Mouse (Mus musculus): Measurements from ENCODE around the gene Zc3h12a. TPM values are rescaled to one million over a fixed set of nuclear protein-coding genes. Genes with fewer than 3 reads are reported as not detected.

The Zc3h12a gene
- total and polyA plus RNA-seq, 3 experiments: 0.92 to 3.3 TPM; not detected in 1

DNA sequence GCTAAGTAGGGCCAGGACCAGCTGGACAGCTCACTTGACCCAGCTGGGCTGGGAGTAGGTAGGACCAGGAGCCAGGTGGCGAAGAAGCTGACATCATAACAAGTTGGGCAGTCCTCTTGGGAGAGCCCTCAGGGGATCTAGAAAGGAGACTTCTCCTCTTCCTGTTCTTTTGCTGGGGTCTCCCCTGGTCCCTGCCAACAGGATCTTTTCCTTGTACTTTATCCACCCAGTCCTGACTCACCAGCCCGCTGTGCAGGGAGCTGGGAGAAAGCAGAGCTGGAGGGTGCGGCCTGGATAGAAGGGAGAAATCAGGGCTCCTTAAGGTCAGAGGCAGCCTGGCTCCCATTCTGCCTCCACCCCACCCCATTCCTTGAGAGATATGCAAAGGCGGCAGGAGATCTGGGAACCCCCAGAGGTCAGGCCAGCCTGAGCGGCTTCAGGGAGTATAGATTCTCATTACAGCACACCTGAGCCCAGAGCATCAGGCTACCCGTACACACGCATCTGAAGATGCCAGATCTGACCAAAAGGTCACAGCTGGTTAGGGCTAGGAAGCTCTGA, 2.2 kb downstream of the Zc3h12a start:
- no peaks in the 10 kb centered on the region for H3K36me3 ChIP-seq (ENCODE audit: control insufficient read depth in 1 of 2, insufficient read depth in 2 of 2, low read length in 2 of 2)
- DNase-seq (ENCODE audit: low read depth, low spot score): no peak
- no peak overlapping the region for H3K4me3 ChIP-seq (ENCODE audit: control insufficient read depth in 1 of 2, insufficient read depth in 1 of 2, low read depth in 2 of 2, low read length in 2 of 2)
- H3K79me2 ChIP-seq (ENCODE audit: control insufficient read depth, insufficient read depth, low read length, poor library complexity): no peaks in the 10 kb centered on the region; the same call in 1 of the 2 replicates
- H3K4me1 ChIP-seq (ENCODE audit: control insufficient read depth in 1 of 2, insufficient read depth in 2 of 2, low read length in 2 of 2): peaks cover 0 to 4% of the 10 kb centered on the region in 2 experiments; a peak in 1 of 4 replicates
- H3K27me3 ChIP-seq (ENCODE audit: control insufficient read depth in 1 of 2, insufficient read depth in 2 of 2, low read length in 2 of 2): no peaks in the 10 kb centered on the region
- no peaks in the 10 kb centered on the region for H3K9me3 ChIP-seq (replicated peaks; ENCODE audit: insufficient read depth, low read length)
- TF ChIP-seq NRF1 (IDR thresholded peaks at IDR 0.05; ENCODE audit: insufficient read depth, low read depth, low read length, poor library complexity, severe bottlenecking) (no peak), ZKSCAN1 (IDR thresholded peaks at IDR 0.05; ENCODE audit: low read depth, low read length) (no peak), CHD1 (IDR thresholded peaks at IDR 0.05; ENCODE audit: low read depth, low read length) (no peak), GABPA (IDR thresholded peaks at IDR 0.05; ENCODE audit: low read depth, low read length) (no peak), CTCF (IDR thresholded peaks at IDR 0.05 in 2 of 3, conservative IDR thresholded peaks at IDR 0.05 in 1 of 3; ENCODE audit: control insufficient read depth in 1 of 3, insufficient read depth in 1 of 3, low read depth in 2 of 3, low read length in 3 of 3, poor library complexity in 1 of 3, severe bottlenecking in 1 of 3) (no peak), POLR2AphosphoS5 (IDR thresholded peaks at IDR 0.05; ENCODE audit: borderline replicate concordance, low read depth, low read length) (no peak), CHD2 (IDR thresholded peaks at IDR 0.05; ENCODE audit: low read length) (no peak), BHLHE40 (IDR thresholded peaks at IDR 0.05; ENCODE audit: borderline replicate concordance, low read depth, low read length) (no peak), MAX (IDR thresholded peaks at IDR 0.05; ENCODE audit: low read length) (no peak), MYC (IDR thresholded peaks at IDR 0.05; ENCODE audit: low read depth, low read length) (no peak), TAL1 (IDR thresholded peaks at IDR 0.05; ENCODE audit: low read length) (no peak), MEF2A (IDR thresholded peaks at IDR 0.05; ENCODE audit: extremely low read depth, insufficient replicate concordance, low read depth, low read length, poor library complexity, severe bottlenecking) (no peak), MXI1 (IDR thresholded peaks at IDR 0.05; ENCODE audit: low read depth, low read length) (no peak), ZMIZ1 (IDR thresholded peaks at IDR 0.05; ENCODE audit: low read depth, low read length) (no peak), GATA1 (IDR thresholded peaks at IDR 0.05; ENCODE audit: low read depth, low read length) (no peak), TBP (IDR thresholded peaks at IDR 0.05; ENCODE audit: low read depth, low read length) (no peak)
- no peak overlapping the region for H3K27ac ChIP-seq (ENCODE audit: control insufficient read depth, low read depth, low read length)
- H3K9ac ChIP-seq (ENCODE audit: control insufficient read depth, low read depth, low read length, poor library complexity, severe bottlenecking): no peak overlapping the region

DNA sequence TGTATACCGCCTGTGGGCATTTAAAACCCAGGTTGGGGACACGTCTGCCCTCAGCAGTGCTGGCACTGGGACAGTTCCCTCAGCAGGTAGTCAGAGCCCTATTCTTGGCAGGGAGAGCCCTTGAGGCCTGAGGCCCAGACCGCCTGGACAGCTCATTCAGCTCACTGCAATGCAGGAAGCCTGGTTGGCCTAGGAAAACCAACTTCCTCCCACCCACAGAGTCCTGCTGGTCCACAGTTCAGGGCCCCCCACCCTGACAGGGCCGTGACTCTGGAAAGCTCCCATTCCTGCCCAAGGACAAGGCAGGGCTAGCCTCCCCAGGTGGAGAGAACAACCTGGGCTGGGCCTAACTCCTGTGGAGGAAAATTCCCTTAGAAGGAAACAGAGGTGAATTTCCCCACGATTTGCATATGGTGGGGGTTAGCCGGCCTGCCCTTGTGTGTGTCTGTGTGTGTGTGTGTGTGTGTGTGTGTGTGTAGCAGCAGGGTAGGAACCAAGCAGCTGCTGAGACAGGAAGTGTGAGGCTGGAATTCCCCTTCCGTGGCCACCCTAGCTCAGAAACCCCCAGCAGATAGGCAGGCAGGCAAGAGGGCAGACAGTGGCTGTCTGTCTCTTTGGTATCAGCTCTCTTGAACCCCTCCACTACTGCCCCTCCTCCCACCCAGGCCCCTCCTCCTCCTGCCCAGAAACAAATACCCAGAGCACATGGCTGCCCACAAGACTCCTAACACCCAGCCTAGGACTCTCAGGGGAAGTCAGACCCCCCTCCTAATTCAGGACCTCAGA, 3.0 kb downstream of the Zc3h12a start:
- DNase-seq (ENCODE audit: low read depth, low spot score): no peak
- H3K4me1 ChIP-seq (ENCODE audit: control insufficient read depth in 1 of 2, insufficient read depth in 2 of 2, low read length in 2 of 2): peaks cover 0 to 4% of the 10 kb centered on the region in 2 experiments; a peak in 1 of 4 replicates
- H3K79me2 ChIP-seq (ENCODE audit: control insufficient read depth, insufficient read depth, low read length, poor library complexity): no peaks in the 10 kb centered on the region; the same call in 1 of the 2 replicates
- H3K4me3 ChIP-seq (ENCODE audit: control insufficient read depth in 1 of 2, insufficient read depth in 1 of 2, low read depth in 2 of 2, low read length in 2 of 2): no peak overlapping the region
- no peaks in the 10 kb centered on the region for H3K27me3 ChIP-seq (ENCODE audit: control insufficient read depth in 1 of 2, insufficient read depth in 2 of 2, low read length in 2 of 2)
- no peaks in the 10 kb centered on the region for H3K9me3 ChIP-seq (replicated peaks; ENCODE audit: insufficient read depth, low read length)
- no peaks in the 10 kb centered on the region for H3K36me3 ChIP-seq (ENCODE audit: control insufficient read depth in 1 of 2, insufficient read depth in 2 of 2, low read length in 2 of 2)
- H3K9ac ChIP-seq (ENCODE audit: control insufficient read depth, low read depth, low read length, poor library complexity, severe bottlenecking): no peak overlapping the region
- no peak overlapping the region for H3K27ac ChIP-seq (ENCODE audit: control insufficient read depth, low read depth, low read length)
- TF ChIP-seq ZC3H11A (IDR thresholded peaks at IDR 0.05; ENCODE audit: low read depth, low read length): no peak
- no peak for TF ChIP-seq GATA1 (IDR thresholded peaks at IDR 0.05; ENCODE audit: low read depth, low read length)
- no peak for TF ChIP-seq MAZ (IDR thresholded peaks at IDR 0.05; ENCODE audit: low read depth, low read length)
- no peak for TF ChIP-seq HCFC1 (IDR thresholded peaks at IDR 0.05; ENCODE audit: low read depth, low read length)
- TF ChIP-seq RCOR1 (IDR thresholded peaks at IDR 0.05; ENCODE audit: low read depth, low read length): no peak
- TF ChIP-seq TBP (IDR thresholded peaks at IDR 0.05; ENCODE audit: low read depth, low read length): no peak
- TF ChIP-seq ZNF384 (IDR thresholded peaks at IDR 0.05; ENCODE audit: low read depth, low read length): no peak
- no peak for TF ChIP-seq ELF1 (IDR thresholded peaks at IDR 0.05; ENCODE audit: low read depth, low read length)
- no peak for TF ChIP-seq ETS1 (IDR thresholded peaks at IDR 0.05; ENCODE audit: low read depth, low read length)
- TF ChIP-seq POLR2A (IDR thresholded peaks at IDR 0.05; ENCODE audit: control insufficient read depth in 1 of 2, insufficient read depth in 1 of 2, low read depth in 1 of 2, low read length in 2 of 2, poor library complexity in 1 of 2): no peak
- TF ChIP-seq RAD21 (IDR thresholded peaks at IDR 0.05; ENCODE audit: low read depth, low read length): no peak
- TF ChIP-seq USF1 (IDR thresholded peaks at IDR 0.05; ENCODE audit: low read depth, low read length): no peak
- no peak for TF ChIP-seq SMC3 (IDR thresholded peaks at IDR 0.05; ENCODE audit: low read depth, low read length)
- TF ChIP-seq MAX (IDR thresholded peaks at IDR 0.05; ENCODE audit: low read length): no peak
- TF ChIP-seq CTCF (IDR thresholded peaks at IDR 0.05 in 2 of 3, conservative IDR thresholded peaks at IDR 0.05 in 1 of 3; ENCODE audit: control insufficient read depth in 1 of 3, insufficient read depth in 1 of 3, low read depth in 2 of 3, low read length in 3 of 3, poor library complexity in 1 of 3, severe bottlenecking in 1 of 3): no peak
- TF ChIP-seq NELFE (IDR thresholded peaks at IDR 0.05; ENCODE audit: low read depth, low read length): no peak
- TF ChIP-seq ZKSCAN1 (IDR thresholded peaks at IDR 0.05; ENCODE audit: low read depth, low read length): no peak
- TF ChIP-seq EP300 (IDR thresholded peaks at IDR 0.05; ENCODE audit: low read depth in 1 of 2, low read length in 2 of 2): no peak
- TF ChIP-seq MXI1 (IDR thresholded peaks at IDR 0.05; ENCODE audit: low read depth, low read length): no peak
